ENCODE assay signal across 20 mouse cellular contexts in genomic region chr13:70156975-70157588, GRCm38 (mm10).
DNase-seq lines count a peak whose midpoint lies in the region; ATAC-seq and TF ChIP-seq lines count a peak whose summit lies in the region.
"Had no signal": no experiment of that assay in that cellular context is flagged by ENCODE, and none has a peak within 500 bp of the region (broad histone marks: within the 10 kb centered on the region; RNA-seq: fewer than 3 reads in every experiment).

No protein-coding gene starts in this region.

- no peak overlapping the region for H3K4me3 ChIP-seq in heart, embryonic 12.5 days
- H3K4me3 ChIP-seq in neural tube, embryonic 13.5 days, result no peak overlapping the region
- no peak overlapping the region for H3K4me3 ChIP-seq in forebrain, postnatal 0 days (ENCODE audit: low read depth, low read length)
- H3K4me3 ChIP-seq: embryonic facial prominence, embryonic 12.5 days; heart, embryonic 10.5 days; heart, embryonic 15.5 days; intestine, embryonic 15.5 days had no signal

- no peak overlapping the region for H3K27ac ChIP-seq in heart, embryonic 12.5 days (ENCODE audit: poor library complexity, severe bottlenecking)
- H3K27ac ChIP-seq in neural tube, embryonic 13.5 days (replicated peaks), result peak overlapping the region; percentile 43; the same call in 1 of the 2 replicates
- peak overlapping the region; percentile 15; the same call in 1 of the 2 replicates for H3K27ac ChIP-seq in forebrain, postnatal 0 days (ENCODE audit: low read depth, low read length)
- H3K27ac ChIP-seq: embryonic facial prominence, embryonic 12.5 days; heart, embryonic 10.5 days; heart, embryonic 15.5 days; hindbrain, embryonic 14.5 days; intestine, embryonic 15.5 days had no signal

- no peak for ATAC-seq in heart, embryonic 12.5 days (ENCODE audit: insufficient number of reproducible peaks, low FRiP score)
- no peak for ATAC-seq in neural tube, embryonic 13.5 days (ENCODE audit: low read depth)
- ATAC-seq in forebrain, postnatal 0 days, result peak; percentile 30; the same call in 1 of the 2 replicates
- ATAC-seq: intestine, embryonic 15.5 days had no signal

- peaks cover 15% of the 10 kb centered on the region; the same call in 1 of the 2 replicates for H3K4me1 ChIP-seq in heart, embryonic 12.5 days (replicated peaks)
- peaks cover 51% of the 10 kb centered on the region for H3K4me1 ChIP-seq in neural tube, embryonic 13.5 days (replicated peaks)
- H3K4me1 ChIP-seq in forebrain, postnatal 0 days (ENCODE audit: insufficient read depth), result peaks cover 4% of the 10 kb centered on the region; the same call in 1 of the 2 replicates
- H3K4me1 ChIP-seq: heart, embryonic 15.5 days had no signal

- no peak overlapping the region for H3K4me2 ChIP-seq in heart, embryonic 12.5 days
- H3K4me2 ChIP-seq in neural tube, embryonic 13.5 days, result no peak overlapping the region
- H3K4me2 ChIP-seq in forebrain, postnatal 0 days (ENCODE audit: low read depth), result no peak overlapping the region
- H3K4me2 ChIP-seq: embryonic facial prominence, embryonic 12.5 days; heart, embryonic 15.5 days; hindbrain, embryonic 14.5 days; intestine, embryonic 15.5 days had no signal

- TF ChIP-seq CTCF in forebrain, postnatal 0 days (IDR thresholded peaks at IDR 0.05; ENCODE audit: low read depth), result no peak

- peak; percentile 3 for DNase-seq in heart, adult 11 months
- no peak for DNase-seq in neural tube, embryonic 10.5 days (ENCODE audit: extremely low spot score, low spot score)
- peak; percentile 59 for DNase-seq in forebrain, postnatal 0 days
- no peak for DNase-seq in testis, postnatal 14 days (ENCODE audit: low spot score)
- DNase-seq: adrenal gland, adult 2 months; adrenal gland, postnatal 25 days; cerebellum, adult 11 months; cerebellum, adult 9-10 months; cerebellum, postnatal 25 days; gastrocnemius, postnatal 36 days; heart, adult 18-20 months; heart, postnatal 14 days; kidney, adult 2 months had no signal

- WGBS in heart, embryonic 12.5 days, result 80% methylated on average over 8 of the region's 8 CpGs
- WGBS in neural tube, embryonic 13.5 days, result 77% methylated on average over 8 of the region's 8 CpGs
- 34% methylated on average over 8 of the region's 8 CpGs for WGBS in forebrain, postnatal 0 days

- H3K36me3 ChIP-seq in heart, embryonic 12.5 days, result no peaks in the 10 kb centered on the region
- no peaks in the 10 kb centered on the region for H3K36me3 ChIP-seq in neural tube, embryonic 13.5 days
- H3K36me3 ChIP-seq in forebrain, postnatal 0 days (ENCODE audit: insufficient read depth), result no peaks in the 10 kb centered on the region
- H3K36me3 ChIP-seq: embryonic facial prominence, embryonic 12.5 days; heart, embryonic 10.5 days; heart, embryonic 15.5 days; intestine, embryonic 15.5 days had no signal

- H3K9ac ChIP-seq in heart, embryonic 12.5 days, result no peak overlapping the region
- no peak overlapping the region for H3K9ac ChIP-seq in neural tube, embryonic 13.5 days
- no peak overlapping the region for H3K9ac ChIP-seq in forebrain, postnatal 0 days
- H3K9ac ChIP-seq: embryonic facial prominence, embryonic 12.5 days; heart, embryonic 15.5 days; hindbrain, embryonic 14.5 days; intestine, embryonic 15.5 days had no signal

- no peaks in the 10 kb centered on the region for H3K9me3 ChIP-seq in heart, embryonic 12.5 days (replicated peaks)
- no peaks in the 10 kb centered on the region for H3K9me3 ChIP-seq in neural tube, embryonic 13.5 days
- H3K9me3 ChIP-seq in forebrain, postnatal 0 days (ENCODE audit: low read length), result no peaks in the 10 kb centered on the region
- H3K9me3 ChIP-seq: embryonic facial prominence, embryonic 12.5 days; heart, embryonic 10.5 days; heart, embryonic 15.5 days; intestine, embryonic 15.5 days had no signal

- H3K27me3 ChIP-seq in heart, embryonic 12.5 days (replicated peaks), result no peaks in the 10 kb centered on the region
- H3K27me3 ChIP-seq in neural tube, embryonic 13.5 days, result no peaks in the 10 kb centered on the region
- H3K27me3 ChIP-seq in forebrain, postnatal 0 days (ENCODE audit: insufficient read depth, low read length), result no peaks in the 10 kb centered on the region
- H3K27me3 ChIP-seq: embryonic facial prominence, embryonic 12.5 days; heart, embryonic 15.5 days; intestine, embryonic 15.5 days had no signal

Comparison
In these comparisons a context has a peak if more than half of its experiments do, and no peak if none do; other contexts are left out.
1. DNase-seq: peak in heart, adult 11 months (single experiment) and forebrain, postnatal 0 days (single experiment); none in neural tube, embryonic 10.5 days (single experiment) and testis, postnatal 14 days (single experiment).